Mouse (Mus musculus) lung, adult 2 months (tissue): Measurements from ENCODE around the gene Xrcc3.

Experiments used
- CTCF ChIP-seq: fragments of 200-500 bp; IDR thresholded peaks from 2 replicates; pipeline ENCODE4 v1.5.1; 2011; ENCODE audit warnings: mild to moderate bottlenecking, low read length, control low read depth; ENCODE audit not compliant: insufficient read depth
- POLR2A ChIP-seq: fragments of 200-500 bp; IDR thresholded peaks from 2 replicates; pipeline ENCODE4 v1.6.1; 2011; ENCODE audit warnings: low read depth, mild to moderate bottlenecking, control low read depth, low read length, borderline replicate concordance; ENCODE audit errors: extremely low read depth

- TF ChIP-seq POLR2A (no peak), CTCF (no peak)
Measured at GRCm38 (mm10) chr12:111833457-111833856, 19.8 kb upstream of the Xrcc3 start.
